Mouse (Mus musculus) lung, adult 18-20 months (tissue): Measurements from ENCODE around the gene Slc9a9.

Experiments used
- DNase-seq, 2 experiments: peaks; one replicate each; pipeline ENCODE4 v3.0.0; 2022; ENCODE audit warnings: mixed read lengths in 2 of 2

Gene Slc9a9

DNA sequence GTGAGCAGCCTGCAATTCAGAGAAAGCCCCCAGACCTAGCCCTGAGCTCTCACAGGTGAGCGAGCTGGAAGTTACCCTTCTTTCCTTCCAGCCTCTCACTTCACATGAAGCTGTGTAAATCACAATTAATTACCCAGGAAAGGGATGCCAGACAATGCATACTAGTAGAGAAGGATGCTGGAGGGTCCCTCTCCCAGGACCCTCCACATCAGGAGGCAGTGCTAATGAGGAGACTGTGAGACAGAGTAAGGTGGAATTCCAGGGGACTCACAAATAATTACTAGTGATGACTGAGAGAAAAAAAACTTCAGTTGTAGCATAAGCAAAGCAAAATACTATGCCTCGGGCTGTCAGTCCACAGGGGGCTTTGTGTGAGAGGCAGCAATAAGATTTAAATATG lies 492.0 kb downstream of the Slc9a9 start:
- DNase-seq, result no peak

DNA sequence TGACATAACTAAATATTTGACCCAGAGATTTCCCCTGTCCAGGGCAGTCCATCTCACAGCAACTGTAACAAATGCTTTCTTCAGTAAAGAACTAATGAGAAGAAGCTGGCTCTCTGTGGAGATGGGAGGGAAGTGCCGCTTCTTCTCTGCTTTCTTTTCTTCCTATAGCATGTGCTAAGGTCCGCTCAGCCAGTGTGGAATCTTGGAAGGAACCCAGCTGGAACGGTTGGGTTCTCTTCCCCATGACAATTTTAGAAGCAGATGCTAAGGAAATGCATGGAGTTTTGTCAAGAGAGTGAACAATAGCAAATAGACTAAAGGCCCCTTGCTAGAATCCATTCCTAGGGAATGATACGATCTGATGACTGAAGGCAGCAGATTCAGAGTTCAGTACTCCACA lies 496.5 kb downstream of the Slc9a9 start:
- no peak for DNase-seq

GRCm38 (mm10) chr9:95167806-95168205 lies 498.1 kb downstream of the Slc9a9 start:
- DNase-seq, result no peak

DNA sequence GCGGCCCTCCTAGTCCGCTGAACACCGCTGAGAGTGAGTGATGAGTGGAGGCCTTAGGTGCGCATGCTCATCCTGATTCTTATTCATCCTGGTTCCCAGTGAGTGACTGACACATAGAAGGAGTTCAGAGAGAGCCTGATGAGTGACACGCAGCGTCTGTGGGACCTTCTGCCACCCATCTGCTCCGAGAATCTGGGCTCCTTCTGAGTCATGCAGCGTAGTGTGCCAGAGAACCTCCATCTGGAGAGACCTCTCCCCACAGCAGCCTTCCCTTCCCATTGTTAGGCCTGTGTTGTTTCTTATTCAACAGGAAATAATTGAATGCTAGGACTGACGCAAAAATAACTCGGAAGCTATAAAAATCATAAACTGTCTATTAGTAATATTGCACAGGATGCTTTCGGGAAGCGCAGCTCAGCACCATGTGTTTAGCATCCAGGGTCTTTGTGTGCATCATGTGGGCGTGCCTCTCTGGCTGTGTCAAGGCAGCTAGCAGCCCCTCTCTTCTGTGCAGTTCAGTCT lies 498.8 kb downstream of the Slc9a9 start:
- peak; percentile 28 to 51 for DNase-seq

DNA sequence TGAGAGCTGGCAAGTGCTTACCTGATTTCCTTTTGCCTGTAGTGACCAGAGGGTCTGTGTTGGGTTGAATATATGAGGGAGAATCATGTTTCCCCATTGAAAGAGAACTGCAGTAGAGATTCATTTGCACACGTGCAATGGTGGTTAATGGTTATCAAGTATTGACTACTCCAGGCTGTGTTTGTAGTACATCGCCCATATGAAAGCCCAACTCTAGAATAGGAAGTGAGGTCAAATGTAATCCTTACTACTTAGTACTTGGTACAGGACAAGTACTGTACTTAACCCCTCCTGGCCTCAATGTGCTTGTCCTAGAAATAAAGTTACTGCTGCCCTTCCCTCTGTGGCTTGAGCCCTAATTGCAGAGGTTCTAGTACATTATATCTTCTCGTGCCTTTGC lies 508.5 kb downstream of the Slc9a9 start:
- no peak for DNase-seq

DNA sequence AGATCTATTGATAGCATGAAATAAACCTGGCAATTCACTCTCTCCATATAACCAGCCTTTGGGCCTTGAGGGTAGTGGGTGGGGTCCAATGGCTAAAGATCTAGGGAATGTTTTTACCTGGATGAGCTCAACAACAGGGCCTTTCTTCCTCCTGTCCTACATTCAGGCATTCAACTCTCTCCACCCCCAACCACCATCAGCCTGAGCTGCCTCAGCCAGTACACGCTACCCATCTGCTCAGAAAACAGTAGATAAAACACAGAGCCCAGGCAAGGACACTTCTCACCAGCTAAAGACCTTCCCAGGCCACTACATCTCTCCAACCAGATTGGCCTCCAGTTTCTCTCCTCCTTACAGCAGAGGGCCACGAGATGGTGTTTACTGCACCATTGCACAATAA lies 510.3 kb downstream of the Slc9a9 start:
- DNase-seq, result no peak

GRCm38 (mm10) chr9:95180569-95180968 lies 510.9 kb downstream of the Slc9a9 start:
- DNase-seq, result no peak

DNA sequence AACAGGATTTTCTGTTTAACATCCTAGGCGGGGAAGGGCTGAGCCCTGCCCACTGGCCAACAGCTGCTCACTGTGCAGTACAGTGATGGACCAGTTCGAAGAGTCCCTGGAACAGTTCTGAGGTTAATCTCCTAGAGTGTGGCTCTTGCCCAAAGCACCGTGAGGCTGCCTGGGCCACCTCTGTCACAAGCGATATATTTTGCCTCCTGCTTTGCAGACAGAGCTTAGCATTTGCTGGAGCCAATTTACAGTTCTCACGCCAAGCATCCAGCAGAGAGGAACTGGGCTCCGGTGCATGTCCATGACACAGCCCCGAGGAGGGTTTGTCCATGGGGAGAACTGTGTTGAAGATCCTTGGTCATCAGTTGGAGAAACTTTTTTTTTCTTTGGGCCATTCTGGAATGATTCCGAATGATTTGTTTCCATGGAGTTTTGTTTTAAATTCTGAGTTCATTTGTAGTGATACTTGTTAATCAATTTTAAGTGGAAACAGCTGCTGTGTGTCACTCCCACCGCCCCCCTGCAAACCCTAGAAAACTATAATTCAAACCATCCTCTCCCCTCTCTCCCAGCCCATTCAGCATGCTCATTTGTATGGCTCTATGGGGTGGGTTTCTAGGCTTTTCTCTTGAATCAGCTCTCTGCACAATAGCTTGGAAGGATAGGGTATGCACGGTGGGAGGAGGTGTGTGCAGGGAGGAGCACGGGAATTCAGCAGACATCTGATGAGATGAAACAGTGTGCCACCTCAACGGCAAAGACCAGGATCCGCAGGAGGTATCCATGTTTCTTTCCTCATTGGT lies 511.7 kb downstream of the Slc9a9 start:
- no peak for DNase-seq

DNA sequence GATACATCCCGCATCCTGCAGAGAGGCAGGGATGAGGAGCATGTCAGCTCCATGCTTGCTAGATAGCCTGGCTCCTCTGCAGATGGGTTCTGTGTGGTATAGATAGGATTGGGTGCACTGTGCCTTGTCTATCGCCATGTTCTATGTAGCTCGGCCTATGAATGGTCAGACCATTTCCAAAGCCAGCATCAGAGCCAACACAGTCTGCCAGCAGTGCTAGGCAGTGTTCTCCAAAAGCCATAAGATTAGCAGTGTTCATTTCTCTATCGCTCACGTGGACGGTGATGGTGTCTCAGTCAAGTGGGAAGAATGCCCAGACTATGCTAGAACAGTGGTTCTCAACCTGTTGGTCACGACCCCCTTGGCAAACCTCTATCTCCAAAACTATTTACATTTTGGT lies 512.6 kb downstream of the Slc9a9 start:
- no peak for DNase-seq

GRCm38 (mm10) chr9:95184453-95184852 lies 514.7 kb downstream of the Slc9a9 start:
- DNase-seq, result no peak

DNA sequence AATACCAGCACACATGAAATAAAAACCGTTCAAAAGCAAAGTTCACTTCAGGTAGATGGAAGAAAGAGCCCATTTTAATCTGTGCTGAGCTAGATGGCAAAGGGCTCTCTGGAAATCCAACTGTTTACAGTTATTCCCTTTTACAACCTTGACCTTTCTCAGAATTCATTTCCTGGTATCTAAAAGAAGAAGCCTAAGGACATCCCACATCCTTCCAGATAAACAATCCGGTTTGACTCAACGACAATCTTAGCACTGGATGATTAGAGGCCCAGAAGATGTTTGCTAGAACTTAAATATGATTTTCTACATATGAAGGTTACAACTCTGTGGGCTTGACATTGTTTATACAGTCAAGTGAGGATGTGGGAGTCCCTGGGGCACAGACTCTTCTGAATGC lies 516.1 kb downstream of the Slc9a9 start:
- no peak for DNase-seq

DNA sequence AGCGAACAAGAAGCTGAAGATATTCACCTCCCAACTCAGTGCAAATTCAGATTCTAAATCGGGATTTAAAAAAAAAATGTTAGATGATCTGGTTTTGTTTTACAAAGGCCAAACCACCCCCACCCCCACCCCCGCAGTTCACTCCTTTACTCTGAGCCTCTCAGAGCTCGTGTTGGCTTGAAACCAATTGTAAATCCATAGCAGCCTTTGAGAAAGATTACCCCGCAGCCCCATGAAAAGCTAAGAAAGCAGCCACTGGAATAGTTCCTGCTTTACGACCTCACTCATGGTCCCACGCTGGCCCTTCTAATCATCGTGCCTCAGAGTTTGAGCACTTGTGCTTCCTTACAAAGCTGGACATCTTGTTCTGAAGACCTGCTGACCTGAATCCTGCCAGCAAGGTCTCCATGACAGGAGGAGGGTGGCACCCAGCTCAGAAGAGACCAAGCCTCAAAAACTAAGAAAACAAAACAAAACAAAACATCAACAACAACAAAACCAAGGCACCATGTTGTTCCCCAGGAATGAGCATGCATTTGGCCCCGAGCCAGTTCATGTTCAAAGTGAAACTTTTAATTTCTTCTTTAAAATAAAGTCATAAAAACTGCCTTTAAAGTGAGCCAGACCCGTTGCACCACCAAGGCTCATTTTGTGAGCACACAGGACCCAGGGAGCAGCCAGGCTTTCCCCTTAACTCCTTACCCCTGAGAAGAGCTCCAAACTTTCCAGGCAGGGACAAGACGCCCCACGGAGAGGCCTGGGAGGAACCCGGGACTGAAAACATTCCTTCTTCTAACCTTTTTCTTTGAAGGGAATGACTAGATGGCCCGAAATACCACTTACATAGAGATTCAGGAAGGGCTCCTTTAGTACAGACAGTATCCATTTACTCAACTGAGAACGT lies 516.9 kb downstream of the Slc9a9 start:
- no peak for DNase-seq

- peak; percentile 18 to 55 for DNase-seq
Measured at GRCm38 (mm10) chr9:95188362-95189217, 518.9 kb downstream of the Slc9a9 start.

- DNase-seq, result no peak
Measured at GRCm38 (mm10) chr9:95189218-95189605, 519.5 kb downstream of the Slc9a9 start.

GRCm38 (mm10) chr9:95191442-95191841 lies 521.7 kb downstream of the Slc9a9 start:
- no peak for DNase-seq

GRCm38 (mm10) chr9:95192901-95193532 lies 523.3 kb downstream of the Slc9a9 start:
- no peak for DNase-seq

DNA sequence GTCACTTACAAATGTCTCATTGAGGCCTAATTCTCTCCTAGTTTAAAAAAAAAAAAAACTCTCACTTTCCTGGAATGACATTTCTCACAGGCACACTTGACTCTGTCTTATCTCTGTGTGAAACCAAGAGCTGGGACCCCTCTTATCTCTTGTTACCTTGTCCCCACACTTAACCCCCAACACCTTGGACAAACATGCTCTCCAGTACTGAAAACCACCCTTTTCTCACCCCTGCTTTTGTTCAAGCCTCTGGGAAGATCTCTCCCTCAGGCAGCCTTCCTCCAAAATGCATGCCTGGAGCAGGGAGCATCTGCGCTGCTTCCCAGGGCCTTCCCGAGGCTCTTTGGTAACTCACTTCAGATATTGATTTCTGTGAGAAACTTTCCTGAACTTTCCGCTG lies 524.0 kb downstream of the Slc9a9 start:
- DNase-seq, result no peak

DNA sequence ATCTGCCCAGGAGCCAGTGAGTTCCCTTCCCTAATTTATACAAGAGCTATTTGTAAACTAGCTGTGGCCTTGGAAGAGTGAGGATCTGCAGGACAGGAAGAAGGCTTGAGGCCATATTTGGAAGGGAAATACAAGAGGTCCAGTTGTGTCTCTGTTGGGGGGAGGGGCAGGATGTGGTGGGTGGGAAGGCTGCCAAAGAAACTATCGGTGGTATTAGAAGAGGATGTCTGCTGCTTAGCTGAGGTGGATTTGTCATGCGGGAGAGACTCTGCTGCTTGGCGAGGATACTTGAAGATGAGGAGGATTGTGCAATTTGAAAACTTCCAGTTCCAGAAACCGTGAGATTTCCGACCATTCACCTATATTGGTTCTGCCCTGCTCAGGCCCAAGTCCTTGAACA lies 524.4 kb downstream of the Slc9a9 start:
- DNase-seq, result peak; percentile 23 to 55

DNA sequence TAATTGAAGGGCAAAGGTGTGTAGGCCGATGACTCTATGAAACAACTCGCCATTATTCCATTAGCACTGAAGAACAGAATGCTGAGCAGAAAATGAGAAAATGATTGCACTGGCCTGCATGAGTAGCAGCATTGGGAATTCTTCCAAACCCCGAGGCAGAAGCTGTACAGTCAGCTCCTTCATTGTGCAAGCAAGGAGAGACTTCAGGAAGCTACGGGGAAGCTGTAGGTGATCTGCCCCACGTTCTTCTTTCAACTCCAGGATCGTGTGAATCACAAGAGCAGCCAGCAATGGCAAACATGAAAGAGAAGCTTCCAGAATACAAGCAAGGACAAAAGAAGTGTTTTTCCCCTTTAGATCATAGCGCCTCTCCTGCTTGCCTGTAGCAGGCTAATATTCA lies 538.0 kb downstream of the Slc9a9 start:
- no peak for DNase-seq

- no peak for DNase-seq
Measured at GRCm38 (mm10) chr9:95208681-95209080, 539.0 kb downstream of the Slc9a9 start.

DNA sequence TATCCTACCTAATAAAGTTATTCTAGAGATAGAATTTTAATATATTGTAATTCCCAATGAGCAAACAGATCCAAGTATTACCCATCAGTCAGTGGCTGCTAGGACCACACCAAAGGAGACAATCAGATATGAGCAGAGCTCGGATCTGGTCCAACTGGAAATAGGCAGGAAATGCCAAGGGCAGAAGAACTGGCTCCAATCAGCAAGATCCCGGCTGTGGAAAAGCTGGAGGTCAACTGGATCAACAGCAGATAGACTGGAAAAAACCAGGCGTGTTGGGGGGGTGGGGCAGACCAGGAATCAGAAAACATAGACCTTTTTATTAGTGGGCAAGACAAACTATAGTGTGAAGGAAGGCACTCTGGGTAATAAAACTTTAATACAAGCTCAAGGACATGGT lies 550.3 kb downstream of the Slc9a9 start:
- DNase-seq, result peak; percentile 44 to 71

GRCm38 (mm10) chr9:95221310-95221709 lies 551.6 kb downstream of the Slc9a9 start:
- peak; percentile 4 to 33 for DNase-seq
